Mouse (Mus musculus) heart, embryonic 16.5 days (tissue): ENCODE results near the gene Ankrd31. TPM values are rescaled to one million over a fixed set of nuclear protein-coding genes. Genes with fewer than 3 reads are reported as not detected.

Source experiments
- ATAC-seq: fragments of 200-750 bp; cut with Nextera tagmentation; replicated peaks from 2 replicates; pipeline ENCODE4 v1.8.0; 2017; ENCODE audit warnings: moderate number of reproducible peaks; ENCODE audit not compliant: insufficient read depth, low FRiP score; ENCODE audit errors: extremely low read depth
- H3K27ac ChIP-seq: fragments of 300-500 bp; sonication (generic); 2 replicates; pipeline ENCODE4 v1.5.1; 2014; ENCODE audit warnings: mild to moderate bottlenecking, low read length, control low read depth, moderate library complexity
- H3K27me3 ChIP-seq: fragments of 300-500 bp; sonication (generic); 2 replicates; pipeline ENCODE4 v1.6.1; 2014; ENCODE audit warnings: low read length, mixed read lengths; ENCODE audit not compliant: control insufficient read depth, insufficient read depth
- H3K36me3 ChIP-seq: fragments of 300-500 bp; sonication (generic); 2 replicates; pipeline ENCODE4 v1.6.1; 2014; ENCODE audit not compliant: control insufficient read depth, insufficient read depth
- H3K4me1 ChIP-seq: fragments of 300-500 bp; sonication (generic); 2 replicates; pipeline ENCODE4 v1.6.1; 2014; ENCODE audit warnings: low read length, mixed read lengths; ENCODE audit not compliant: control insufficient read depth, insufficient read depth
- H3K4me2 ChIP-seq: fragments of 300-500 bp; sonication (generic); 2 replicates; pipeline ENCODE4 v1.6.1; 2014; ENCODE audit warnings: low read depth, mild to moderate bottlenecking, control low read depth, low read length
- H3K4me3 ChIP-seq: fragments of 300-500 bp; sonication (generic); 2 replicates; pipeline ENCODE4 v1.5.1; 2014; ENCODE audit warnings: mild to moderate bottlenecking, control low read depth, low read length
- H3K9ac ChIP-seq: fragments of 300-500 bp; sonication (generic); 2 replicates; pipeline ENCODE4 v1.6.1; 2014; ENCODE audit warnings: low read length, control low read depth
- H3K9me3 ChIP-seq: fragments of 300-500 bp; sonication (generic); replicated peaks from 2 replicates; pipeline ENCODE4 v1.6.1; 2016; ENCODE audit warnings: low read length; ENCODE audit not compliant: control insufficient read depth
- whole genome bisulfite sequencing: fragments of 180-500 bp; shearing (Covaris S2); extraction: QIAGEN DNeasy Blood & Tissue Kit; methylation state at CpG from one replicate; pipeline ENCODE4 v1.1.7; 2014; 5-methylcytosine and 5-hydroxymethylcytosine counted together
- polyA plus RNA-seq: library from polyadenylated mRNA; unstranded; fragments of >200 nt; fragmentation: Nextera tagmentation; extraction: Ambion mirVana; gene quantifications from 2 replicates; pipeline ENCODE4 v1.2.1, GENCODE M21; 2015

Gene Ankrd31
- polyA plus RNA-seq, 1 experiment from 2014 or later, result not detected

GRCm38 (mm10) chr13:96925991-96926725, 178.1 kb downstream of the Ankrd31 start:
- Histone ChIP-seq H3K27me3 (peaks cover 12% of the 10 kb centered on the region; the same call in 1 of the 2 replicates), H3K9me3 (no peaks in the 10 kb centered on the region), H3K9ac (no peak overlapping the region), H3K4me2 (no peak overlapping the region), H3K4me1 (peaks cover 2% of the 10 kb centered on the region; the same call in 1 of the 2 replicates), H3K4me3 (no peak overlapping the region), H3K36me3 (no peaks in the 10 kb centered on the region), H3K27ac (no peak overlapping the region)
- WGBS, result 63% methylated on average over 10 of the region's 10 CpGs
- no peak for ATAC-seq

GRCm38 (mm10) chr13:96927781-96928180, 179.7 kb downstream of the Ankrd31 start:
- H3K27ac ChIP-seq, result no peak overlapping the region
- H3K36me3 ChIP-seq, result no peaks in the 10 kb centered on the region
- ATAC-seq, result no peak
- no peaks in the 10 kb centered on the region for H3K9me3 ChIP-seq
- H3K9ac ChIP-seq, result no peak overlapping the region
- WGBS, result 97% methylated on average over 1 of the region's 1 CpGs
- H3K27me3 ChIP-seq, result peaks cover 12% of the 10 kb centered on the region; the same call in 1 of the 2 replicates
- H3K4me1 ChIP-seq, result peaks cover 2% of the 10 kb centered on the region; the same call in 1 of the 2 replicates
- no peak overlapping the region for H3K4me2 ChIP-seq
- no peak overlapping the region for H3K4me3 ChIP-seq

GRCm38 (mm10) chr13:96928432-96929039, 180.5 kb downstream of the Ankrd31 start:
- 71% methylated on average over 8 of the region's 8 CpGs for WGBS

GRCm38 (mm10) chr13:96932745-96933144, 184.7 kb downstream of the Ankrd31 start:
- 89% methylated on average over 5 of the region's 5 CpGs for WGBS
- H3K27me3 ChIP-seq, result no peaks in the 10 kb centered on the region
- H3K9me3 ChIP-seq, result no peaks in the 10 kb centered on the region
- H3K9ac ChIP-seq, result no peak overlapping the region
- no peak for ATAC-seq
- H3K4me1 ChIP-seq, result peaks cover 5% of the 10 kb centered on the region; the same call in 1 of the 2 replicates
- H3K4me2 ChIP-seq, result no peak overlapping the region
- no peaks in the 10 kb centered on the region for H3K36me3 ChIP-seq
- H3K27ac ChIP-seq, result no peak overlapping the region
- H3K4me3 ChIP-seq, result no peak overlapping the region

More at GRCm38 (mm10) chr13:96928432-96929039, 180.5 kb downstream of the Ankrd31 start:
- H3K4me2 ChIP-seq, result no peak overlapping the region
- peaks cover 5% of the 10 kb centered on the region; the same call in 1 of the 2 replicates for H3K4me1 ChIP-seq
- no peaks in the 10 kb centered on the region for H3K36me3 ChIP-seq
- no peak overlapping the region for H3K4me3 ChIP-seq
- H3K9me3 ChIP-seq, result no peaks in the 10 kb centered on the region
- no peak for ATAC-seq
- peaks cover 12% of the 10 kb centered on the region; the same call in 1 of the 2 replicates for H3K27me3 ChIP-seq
- H3K27ac ChIP-seq, result no peak overlapping the region
- H3K9ac ChIP-seq, result no peak overlapping the region

GRCm38 (mm10) chr13:96933367-96933766, 185.3 kb downstream of the Ankrd31 start:
- 15% methylated on average over 8 of the region's 8 CpGs for WGBS
- peak overlapping the region; percentile 43 for H3K4me2 ChIP-seq
- peak; percentile 18; the same call in 1 of the 2 replicates for ATAC-seq

GRCm38 (mm10) chr13:96936173-96936777, 188.2 kb downstream of the Ankrd31 start:
- no peak overlapping the region for H3K9ac ChIP-seq
- 79% methylated on average over 6 of the region's 6 CpGs for WGBS
- H3K4me1 ChIP-seq, result peaks cover 5% of the 10 kb centered on the region; the same call in 1 of the 2 replicates
- H3K4me3 ChIP-seq, result no peak overlapping the region
- no peaks in the 10 kb centered on the region for H3K27me3 ChIP-seq
- H3K27ac ChIP-seq, result no peak overlapping the region
- no peak for ATAC-seq
- no peaks in the 10 kb centered on the region for H3K36me3 ChIP-seq
- H3K9me3 ChIP-seq, result no peaks in the 10 kb centered on the region
- no peak overlapping the region for H3K4me2 ChIP-seq

More at GRCm38 (mm10) chr13:96933367-96933766, 185.3 kb downstream of the Ankrd31 start:
- Histone ChIP-seq H3K36me3 (no peaks in the 10 kb centered on the region), H3K4me1 (peaks cover 5% of the 10 kb centered on the region; the same call in 1 of the 2 replicates), H3K4me3 (peak overlapping the region; percentile 8; the same call in 1 of the 2 replicates), H3K9ac (no peak overlapping the region), H3K9me3 (no peaks in the 10 kb centered on the region), H3K27ac (no peak overlapping the region), H3K27me3 (no peaks in the 10 kb centered on the region)

GRCm38 (mm10) chr13:96937059-96937558, 189.0 kb downstream of the Ankrd31 start:
- no peak for ATAC-seq
- WGBS, result 71% methylated on average over 10 of the region's 10 CpGs

GRCm38 (mm10) chr13:96939680-96940079, 191.6 kb downstream of the Ankrd31 start:
- H3K9ac ChIP-seq, result no peak overlapping the region
- no peaks in the 10 kb centered on the region for H3K9me3 ChIP-seq
- H3K4me3 ChIP-seq, result no peak overlapping the region
- H3K4me2 ChIP-seq, result no peak overlapping the region
- no peak for ATAC-seq
- H3K4me1 ChIP-seq, result 0 out of 2 replicates have a peak, but pooled peaks cover 6% of the 10 kb centered on the region
- H3K27ac ChIP-seq, result no peak overlapping the region
- no peaks in the 10 kb centered on the region for H3K36me3 ChIP-seq
- no peaks in the 10 kb centered on the region for H3K27me3 ChIP-seq
- 74% methylated on average over 10 of the region's 10 CpGs for WGBS

More at GRCm38 (mm10) chr13:96937059-96937558, 189.0 kb downstream of the Ankrd31 start:
- H3K9me3 ChIP-seq, result no peaks in the 10 kb centered on the region
- peaks cover 5% of the 10 kb centered on the region; the same call in 1 of the 2 replicates for H3K4me1 ChIP-seq
- H3K9ac ChIP-seq, result no peak overlapping the region
- no peaks in the 10 kb centered on the region for H3K36me3 ChIP-seq
- H3K4me3 ChIP-seq, result no peak overlapping the region
- H3K27me3 ChIP-seq, result no peaks in the 10 kb centered on the region
- no peak overlapping the region for H3K27ac ChIP-seq
- H3K4me2 ChIP-seq, result no peak overlapping the region
